Mouse (Mus musculus): Measurements from ENCODE around the gene Npw. TPM values are rescaled to one million over a fixed set of nuclear protein-coding genes. Genes with fewer than 3 reads are reported as not detected.

The Npw gene
- polyA plus RNA-seq, 1 experiment from 2014 or later: not detected

DNA sequence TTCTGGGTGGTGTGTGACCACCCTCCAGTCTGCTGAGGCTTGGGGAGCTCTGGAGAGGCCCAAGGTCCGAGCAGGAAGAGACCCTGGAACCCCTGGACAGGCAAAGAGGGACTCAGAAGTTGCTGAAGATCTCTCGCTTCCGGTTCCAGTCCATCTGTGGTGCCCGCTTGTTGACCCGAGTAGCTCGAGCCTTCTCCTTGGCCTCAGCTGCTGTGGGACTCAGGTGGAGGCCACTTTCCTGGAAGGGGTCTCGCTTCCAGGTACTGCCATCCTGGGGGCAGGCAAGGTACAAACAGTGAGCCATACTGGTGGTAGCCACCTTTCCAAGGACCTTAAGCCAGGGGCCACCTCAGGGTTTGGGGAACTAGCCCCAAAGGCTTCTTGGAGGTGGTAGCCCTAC lies 18.1 kb downstream of the Npw start:
- H3K36me3 ChIP-seq (replicated peaks; ENCODE audit: insufficient read depth, low read length): peaks cover 5% of the 10 kb centered on the region; the same call in 1 of the 2 replicates
- no peaks in the 10 kb centered on the region for H3K9me3 ChIP-seq (ENCODE audit: low read length)
- no peak overlapping the region for H3K4me3 ChIP-seq (ENCODE audit: low read depth, low read length)
- peaks cover 17% of the 10 kb centered on the region for H3K4me1 ChIP-seq (ENCODE audit: insufficient read depth)
- H3K4me2 ChIP-seq (ENCODE audit: low read depth, low read length): no peak overlapping the region
- TF ChIP-seq EP300 (IDR thresholded peaks at IDR 0.05; ENCODE audit: low read depth): no peak
- TF ChIP-seq CTCF (IDR thresholded peaks at IDR 0.05; ENCODE audit: low read depth): no peak
- no peaks in the 10 kb centered on the region for H3K27me3 ChIP-seq (ENCODE audit: insufficient read depth, low read length)
- WGBS (ENCODE audit: insufficient replicate concordance): 82% methylated on average over 7 of the region's 7 CpGs
- ATAC-seq: no peak
- no peak for DNase-seq
- H3K9ac ChIP-seq (replicated peaks): no peak overlapping the region
- no peak overlapping the region for H3K27ac ChIP-seq (ENCODE audit: low read depth)

GRCm38 (mm10) chr17:24639571-24639988 lies 18.7 kb downstream of the Npw start:
- Histone ChIP-seq H3K4me3 (ENCODE audit: low read depth, low read length) (no peak overlapping the region), H3K27ac (ENCODE audit: low read depth) (no peak overlapping the region; the same call in 1 of the 2 replicates), H3K27me3 (ENCODE audit: insufficient read depth, low read length) (no peaks in the 10 kb centered on the region), H3K36me3 (replicated peaks; ENCODE audit: insufficient read depth, low read length) (peaks cover 5% of the 10 kb centered on the region; the same call in 1 of the 2 replicates), H3K4me2 (ENCODE audit: low read depth, low read length) (no peak overlapping the region), H3K9ac (replicated peaks) (no peak overlapping the region), H3K4me1 (ENCODE audit: insufficient read depth) (peaks cover 13% of the 10 kb centered on the region), H3K9me3 (ENCODE audit: low read length) (no peaks in the 10 kb centered on the region)
- 71% methylated on average over 5 of the region's 5 CpGs for WGBS (ENCODE audit: insufficient replicate concordance)
- TF ChIP-seq CTCF (IDR thresholded peaks at IDR 0.05; ENCODE audit: low read depth): no peak
- no peak for TF ChIP-seq EP300 (IDR thresholded peaks at IDR 0.05; ENCODE audit: low read depth)
- DNase-seq (no peak), ATAC-seq (no peak)

GRCm38 (mm10) chr17:24638840-24639239 lies 19.4 kb downstream of the Npw start:
- no peak overlapping the region for H3K27ac ChIP-seq (ENCODE audit: low read depth)
- no peak overlapping the region for H3K4me3 ChIP-seq (ENCODE audit: low read depth, low read length)
- no peak for DNase-seq
- peaks cover 7% of the 10 kb centered on the region; the same call in 1 of the 2 replicates for H3K4me1 ChIP-seq (ENCODE audit: insufficient read depth)
- no peak for TF ChIP-seq CTCF (IDR thresholded peaks at IDR 0.05; ENCODE audit: low read depth)
- TF ChIP-seq EP300 (IDR thresholded peaks at IDR 0.05; ENCODE audit: low read depth): no peak
- no peaks in the 10 kb centered on the region for H3K9me3 ChIP-seq (ENCODE audit: low read length)
- H3K36me3 ChIP-seq (replicated peaks; ENCODE audit: insufficient read depth, low read length): peaks cover 5% of the 10 kb centered on the region; the same call in 1 of the 2 replicates
- 61% methylated on average over 9 of the region's 9 CpGs for WGBS (ENCODE audit: insufficient replicate concordance)
- ATAC-seq: peak; percentile 35; the same call in 1 of the 2 replicates
- no peak overlapping the region for H3K4me2 ChIP-seq (ENCODE audit: low read depth, low read length)
- H3K27me3 ChIP-seq (ENCODE audit: insufficient read depth, low read length): no peaks in the 10 kb centered on the region
- H3K9ac ChIP-seq (replicated peaks): no peak overlapping the region

DNA sequence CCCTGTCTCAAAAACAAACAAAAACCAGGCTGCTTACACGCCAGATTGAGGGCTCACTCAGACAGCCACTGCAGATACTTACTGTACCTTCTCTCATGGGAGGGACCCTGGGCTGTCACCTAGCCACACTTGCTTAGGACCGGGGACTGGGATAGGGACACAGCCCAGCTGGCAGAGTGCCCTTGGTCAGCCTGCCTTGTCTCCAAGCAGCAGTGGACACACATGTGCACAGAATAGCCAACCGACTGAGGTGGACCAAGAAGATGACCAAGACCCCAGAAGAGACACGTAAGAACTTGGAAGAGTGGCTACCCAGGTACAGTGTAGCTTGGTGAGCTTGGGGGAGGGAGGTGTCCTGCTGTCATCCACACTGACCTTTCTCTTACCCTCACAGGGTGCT lies 20.0 kb downstream of the Npw start:
- no peak for ATAC-seq
- H3K27ac ChIP-seq (ENCODE audit: low read depth): no peak overlapping the region
- no peak overlapping the region for H3K9ac ChIP-seq (replicated peaks)
- no peak for DNase-seq
- H3K9me3 ChIP-seq (ENCODE audit: low read length): no peaks in the 10 kb centered on the region
- WGBS (ENCODE audit: insufficient replicate concordance): 75% methylated on average over 4 of the region's 4 CpGs
- H3K4me3 ChIP-seq (ENCODE audit: low read depth, low read length): no peak overlapping the region
- H3K36me3 ChIP-seq (replicated peaks; ENCODE audit: insufficient read depth, low read length): peaks cover 5% of the 10 kb centered on the region; the same call in 1 of the 2 replicates
- H3K4me2 ChIP-seq (ENCODE audit: low read depth, low read length): no peak overlapping the region
- H3K27me3 ChIP-seq (ENCODE audit: insufficient read depth, low read length): no peaks in the 10 kb centered on the region
- TF ChIP-seq CTCF (IDR thresholded peaks at IDR 0.05; ENCODE audit: low read depth) (no peak), EP300 (IDR thresholded peaks at IDR 0.05; ENCODE audit: low read depth) (no peak)
- H3K4me1 ChIP-seq (ENCODE audit: insufficient read depth): peaks cover 9% of the 10 kb centered on the region

- Histone ChIP-seq H3K36me3 (replicated peaks; ENCODE audit: insufficient read depth, low read length) (peaks cover 2% of the 10 kb centered on the region; the same call in 1 of the 2 replicates), H3K4me3 (ENCODE audit: low read depth, low read length) (no peak overlapping the region), H3K9ac (replicated peaks) (no peak overlapping the region), H3K27ac (ENCODE audit: low read depth) (no peak overlapping the region), H3K4me1 (ENCODE audit: insufficient read depth) (peaks cover 15% of the 10 kb centered on the region), H3K9me3 (ENCODE audit: low read length) (no peaks in the 10 kb centered on the region), H3K27me3 (ENCODE audit: insufficient read depth, low read length) (no peaks in the 10 kb centered on the region), H3K4me2 (ENCODE audit: low read depth, low read length) (no peak overlapping the region)
- TF ChIP-seq EP300 (IDR thresholded peaks at IDR 0.05; ENCODE audit: low read depth) (no peak), CTCF (IDR thresholded peaks at IDR 0.05; ENCODE audit: low read depth) (no peak)
- 63% methylated on average over 5 of the region's 5 CpGs for WGBS (ENCODE audit: insufficient replicate concordance)
- ATAC-seq (no peak), DNase-seq (no peak)
Measured at GRCm38 (mm10) chr17:24636781-24637481, 21.3 kb downstream of the Npw start.

- H3K27me3 ChIP-seq (ENCODE audit: insufficient read depth, low read length): no peaks in the 10 kb centered on the region
- H3K36me3 ChIP-seq (replicated peaks; ENCODE audit: insufficient read depth, low read length): peaks cover 4% of the 10 kb centered on the region
- no peak for ATAC-seq
- peaks cover 19% of the 10 kb centered on the region for H3K4me1 ChIP-seq (ENCODE audit: insufficient read depth)
- H3K27ac ChIP-seq (ENCODE audit: low read depth): no peak overlapping the region
- 82% methylated on average over 5 of the region's 5 CpGs for WGBS (ENCODE audit: insufficient replicate concordance)
- TF ChIP-seq EP300 (IDR thresholded peaks at IDR 0.05; ENCODE audit: low read depth) (no peak), CTCF (IDR thresholded peaks at IDR 0.05; ENCODE audit: low read depth) (no peak)
- no peak overlapping the region for H3K4me2 ChIP-seq (ENCODE audit: low read depth, low read length)
- H3K4me3 ChIP-seq (ENCODE audit: low read depth, low read length): no peak overlapping the region
- H3K9ac ChIP-seq (replicated peaks): no peak overlapping the region
- DNase-seq: no peak
- no peaks in the 10 kb centered on the region for H3K9me3 ChIP-seq (ENCODE audit: low read length)
Measured at GRCm38 (mm10) chr17:24635694-24636093, 22.6 kb downstream of the Npw start.

Data from liver, postnatal 0 days (tissue).